Mouse (Mus musculus) CD4-positive, CD25-positive, alpha-beta regulatory T cell (primary cell): Measurements from ENCODE around the gene Slc10a6. TPM values are rescaled to one million over a fixed set of nuclear protein-coding genes. Genes with fewer than 3 reads are reported as not detected.

ENCODE experiments used
- polyA plus RNA-seq: library from polyadenylated mRNA; unstranded; fragments of 100-300 nt; shearing (Covaris generic); gene quantifications from one replicate; pipeline ENCODE4 v1.2.1, GENCODE M21; 2017

Slc10a6 gene
- polyA plus RNA-seq = not detected

DNA sequence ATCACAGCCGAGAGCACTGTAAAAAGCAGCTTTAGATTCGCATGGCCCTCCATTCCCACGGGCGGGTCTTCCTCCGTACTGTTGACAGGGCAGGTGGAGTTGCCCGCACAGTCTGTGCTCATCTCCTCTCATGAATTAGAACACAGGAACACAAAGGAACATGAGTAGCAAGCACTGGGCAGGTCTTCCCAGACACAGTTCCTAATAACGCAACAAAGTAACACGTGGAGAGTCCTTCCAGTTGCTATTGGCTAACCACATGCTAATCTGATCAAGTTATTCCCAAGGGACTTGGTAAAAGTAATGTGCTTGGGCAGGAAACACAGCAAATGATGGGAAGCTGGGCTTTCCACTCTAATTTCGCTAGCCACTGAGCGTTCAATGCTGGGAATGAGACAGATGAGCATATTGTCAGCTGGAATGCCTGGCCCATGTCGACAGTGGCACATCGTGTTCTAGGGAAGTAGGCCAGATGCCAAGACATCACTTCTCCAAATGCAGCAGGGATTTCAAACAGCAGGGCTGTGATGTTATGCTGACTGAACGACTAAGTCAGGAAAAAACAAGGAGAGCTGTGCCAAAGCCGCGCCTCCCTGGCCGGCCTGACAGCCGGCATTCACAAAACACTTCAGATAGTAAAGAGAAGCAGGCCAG lies at the start of gene Slc10a6:
Gene Slc10a6 (minus strand): TSS at position 293 of the 654 bp plus-strand sequence.

DNA sequence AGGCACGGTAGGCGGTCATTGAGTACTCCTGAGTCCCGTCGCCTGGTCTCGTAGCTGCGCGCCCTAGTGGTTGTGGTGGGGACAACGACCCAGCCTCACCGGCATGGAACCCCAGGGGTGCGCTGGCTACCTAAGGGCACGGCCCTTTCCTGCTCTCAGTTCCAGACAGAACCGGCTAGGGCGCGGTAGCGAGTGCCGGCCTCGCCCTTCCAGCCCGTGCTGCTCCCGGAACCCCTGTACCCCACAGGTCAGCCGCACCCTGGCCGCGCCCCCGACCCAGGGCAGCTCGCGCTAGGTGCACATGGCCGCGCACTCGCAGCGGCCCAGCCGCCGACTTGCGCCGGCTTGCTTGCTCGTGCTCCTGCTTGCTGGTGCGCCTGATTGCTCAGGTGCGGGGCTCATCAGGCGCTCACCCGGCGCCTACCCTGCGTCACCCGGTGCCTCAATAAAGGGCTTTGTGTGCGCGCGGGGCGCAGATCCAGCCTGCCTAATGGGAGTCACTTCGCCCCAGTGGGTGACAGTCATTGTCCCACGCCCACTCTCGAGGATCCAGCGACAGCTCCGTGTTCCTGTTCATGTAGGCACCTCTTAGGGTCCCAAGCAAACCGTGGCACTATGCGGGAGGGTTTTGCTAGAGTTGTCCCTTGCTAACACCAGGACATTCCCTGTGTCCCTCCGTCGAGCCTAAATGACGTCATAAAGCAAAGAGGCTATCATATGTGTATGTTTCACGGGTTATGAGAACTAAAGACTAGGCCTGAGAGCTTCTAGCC lies 26.3 kb upstream of the Slc10a6 start, which contains the start of gene 1700016H13Rik:
Gene 1700016H13Rik (minus strand): TSS at position 665 of the 773 bp plus-strand sequence.

Other genes starting within 250 kb of the Slc10a6 start
- 21.1 TPM for gene Ptpn13, start 204.2 kb downstream of the Slc10a6 start, polyA plus RNA-seq
- not detected for gene 1700016H13Rik, start 26.6 kb upstream of the Slc10a6 start, polyA plus RNA-seq
- gene Aff1, start 63.0 kb upstream of the Slc10a6 start, polyA plus RNA-seq = 54.5 TPM